Mouse (Mus musculus): ENCODE results near the gene Ywhae.
"Not testable (repeated sequence)": the region's sequence is repeated elsewhere in the genome, so short reads cannot be mapped to it uniquely, and the experiment has no call there.

The Ywhae gene

GRCm38 (mm10) chr11:75732434-75733226 lies at the start of gene Ywhae:
Gene Ywhae, plus strand, starts transcription at chr11:75732869.
- DNase-seq (ENCODE audit: low read depth), result peak; percentile 96

DNA sequence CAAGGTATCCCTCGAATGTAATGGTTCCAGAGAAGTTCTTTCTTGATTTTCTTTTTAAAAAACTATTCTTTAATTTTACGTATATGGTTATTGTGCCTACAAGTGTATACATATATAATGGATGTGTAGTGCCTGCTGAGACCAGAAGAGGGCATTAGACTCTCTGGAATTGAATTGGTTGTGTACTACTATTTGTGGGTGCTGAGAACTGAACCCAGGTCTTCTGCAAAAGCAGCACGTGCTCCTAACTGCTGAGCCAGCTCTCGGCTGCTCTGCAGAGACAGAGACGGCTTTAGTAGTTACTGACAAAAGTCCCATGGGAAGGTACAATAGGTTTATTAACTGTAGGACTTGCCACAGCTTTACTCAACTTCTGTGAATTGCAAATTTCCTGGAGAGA lies 48.2 kb upstream of the Ywhae start:
- no peak for DNase-seq (ENCODE audit: low read depth)

- no peak for DNase-seq (ENCODE audit: low read depth)
These were observed 47.7 kb upstream of the Ywhae start for GRCm38 (mm10) chr11:75684956-75685355.

GRCm38 (mm10) chr11:75687343-75687993 lies 45.2 kb upstream of the Ywhae start:
- no peak for DNase-seq (ENCODE audit: low read depth)

DNA sequence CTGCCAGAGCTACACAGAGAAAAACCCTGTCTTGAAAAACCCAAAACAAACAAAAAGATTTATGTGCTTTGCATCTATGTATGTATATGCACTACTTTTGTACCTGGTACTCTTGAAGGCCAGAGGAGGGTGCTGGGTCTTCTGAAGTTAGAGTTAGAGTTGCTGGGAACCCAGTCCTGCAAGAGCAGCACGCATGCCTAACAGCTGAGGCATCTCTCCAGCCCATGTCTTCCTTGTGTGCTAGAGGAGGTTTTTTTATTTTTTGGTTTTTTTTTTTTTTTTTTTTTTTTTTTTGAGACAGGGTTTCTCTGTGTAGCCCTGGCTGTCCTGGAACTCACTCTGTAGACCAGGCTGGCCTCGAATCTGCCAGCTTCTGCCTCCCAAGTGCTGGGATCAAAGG lies 44.5 kb upstream of the Ywhae start:
- DNase-seq (ENCODE audit: low read depth), result no peak

DNA sequence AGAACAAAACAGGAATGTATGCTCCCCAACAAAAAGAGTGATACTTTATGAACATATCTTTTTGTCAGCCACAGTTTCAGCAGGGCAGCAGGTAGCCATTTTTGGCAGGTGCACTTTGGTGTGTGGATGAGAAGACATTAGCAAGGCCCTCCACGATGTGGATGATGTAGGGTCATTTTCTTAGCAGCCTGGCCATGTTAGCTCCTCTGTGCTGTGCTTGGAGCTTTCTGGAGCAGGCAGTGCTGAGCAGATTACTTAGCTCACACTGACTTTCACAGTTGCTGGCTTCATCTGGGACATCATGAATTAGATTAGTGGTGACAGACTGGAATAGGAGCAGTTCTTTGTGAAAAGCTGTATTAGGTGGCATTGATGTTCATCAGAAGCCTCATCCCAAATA lies 42.7 kb upstream of the Ywhae start:
- DNase-seq (ENCODE audit: low read depth), result no peak

DNA sequence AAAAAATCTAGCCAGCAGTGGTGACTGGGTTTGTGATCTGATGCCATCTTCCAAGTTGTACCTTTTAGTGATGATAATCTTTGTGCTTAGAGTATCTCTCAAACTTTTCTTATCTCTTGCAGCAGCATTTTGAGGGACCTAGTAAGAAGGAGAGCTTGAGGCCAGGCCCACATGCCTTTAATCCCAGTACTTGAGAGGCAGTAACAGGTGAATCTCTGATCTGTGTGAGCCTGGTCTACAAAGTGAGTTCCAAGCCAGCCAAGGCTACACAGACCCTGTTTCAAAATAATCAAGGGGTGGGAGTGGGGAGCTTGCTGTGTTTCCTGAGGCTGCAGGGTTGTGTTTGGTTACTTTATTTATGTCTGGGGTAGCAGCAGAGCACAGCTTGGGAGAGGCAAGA lies 41.6 kb upstream of the Ywhae start:
- DNase-seq (ENCODE audit: low read depth), result no peak

GRCm38 (mm10) chr11:75693570-75693969 lies 39.1 kb upstream of the Ywhae start:
- DNase-seq (ENCODE audit: low read depth), result no peak

- DNase-seq (ENCODE audit: low read depth), result not testable (repeated sequence)
These were observed 35.2 kb upstream of the Ywhae start for GRCm38 (mm10) chr11:75697464-75697863.

GRCm38 (mm10) chr11:75700557-75700956 lies 32.1 kb upstream of the Ywhae start:
- DNase-seq (ENCODE audit: low read depth), result no peak

DNA sequence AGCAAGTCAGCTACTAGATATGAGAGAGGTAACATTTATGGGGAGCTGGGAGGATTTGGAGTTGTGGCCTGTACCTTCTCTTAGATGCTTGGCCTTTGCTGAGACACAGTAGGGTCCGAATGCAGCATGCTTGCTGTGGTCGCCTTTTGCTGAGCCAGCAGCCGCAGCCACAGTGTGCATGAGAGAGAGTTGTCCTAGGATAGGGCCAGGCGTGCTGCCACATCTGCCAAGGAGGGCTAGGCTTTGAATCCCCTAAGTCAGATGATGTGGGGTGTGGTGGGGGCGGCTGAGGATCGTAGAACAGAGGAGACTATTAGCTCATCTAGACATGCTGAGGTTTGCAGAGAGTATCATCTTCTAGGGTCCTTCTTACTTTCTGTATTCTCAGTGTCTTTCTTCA lies 29.9 kb upstream of the Ywhae start:
- DNase-seq (ENCODE audit: low read depth), result no peak

- no peak for DNase-seq (ENCODE audit: low read depth)
These were observed 28.9 kb upstream of the Ywhae start for GRCm38 (mm10) chr11:75703748-75704147.

DNA sequence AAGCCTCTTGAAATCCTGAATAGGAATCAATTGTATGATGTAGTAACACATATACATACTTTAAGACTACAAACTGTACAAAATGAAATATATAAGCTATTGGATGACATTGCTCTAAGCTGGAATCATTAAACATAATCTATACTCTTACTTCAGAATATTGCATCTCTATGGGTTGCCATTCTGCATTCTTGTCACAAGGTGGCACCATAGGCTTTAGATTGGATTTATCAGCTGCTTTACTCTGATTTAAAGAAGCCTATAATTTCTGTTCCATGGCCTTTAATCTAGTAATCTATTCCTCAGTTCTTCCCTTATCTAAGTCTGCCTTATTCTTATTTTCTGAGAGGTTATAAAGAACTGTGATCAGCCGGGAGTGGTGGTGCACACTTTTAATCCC lies 18.7 kb upstream of the Ywhae start:
- peak; percentile 71 for DNase-seq (ENCODE audit: low read depth)

GRCm38 (mm10) chr11:75715556-75715955 lies 17.1 kb upstream of the Ywhae start:
- no peak for DNase-seq (ENCODE audit: low read depth)

DNA sequence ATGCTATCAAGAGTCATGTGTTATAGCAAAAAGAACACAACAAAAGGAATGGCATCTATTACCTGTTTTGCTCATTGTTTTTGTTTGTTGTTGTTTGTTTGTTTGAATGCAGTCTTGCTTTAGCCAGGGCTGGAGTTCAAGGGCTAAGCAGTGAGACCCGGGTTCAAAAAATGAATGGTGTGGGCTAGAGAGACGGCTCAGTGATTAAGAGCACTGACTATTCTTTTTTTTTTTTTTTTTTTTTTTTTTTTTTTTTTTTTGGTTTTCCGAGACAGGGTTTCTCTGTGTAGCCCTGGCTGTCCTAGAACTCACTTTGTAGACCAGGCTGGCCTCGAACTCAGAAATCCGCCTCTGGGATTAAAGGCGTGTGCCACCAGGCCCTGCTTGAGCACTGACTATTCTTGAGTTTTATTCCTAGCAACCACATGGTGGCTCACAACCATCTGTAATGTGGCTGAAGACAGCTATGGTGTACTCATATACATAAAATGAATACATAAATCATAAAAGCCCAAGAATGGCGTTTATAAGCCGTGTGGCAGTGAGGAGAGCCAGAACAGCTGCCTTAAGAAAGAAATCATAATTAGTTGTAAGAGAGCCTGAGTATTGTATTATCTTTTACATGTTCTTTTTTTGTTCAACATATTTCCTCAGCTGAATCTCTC lies 15.9 kb upstream of the Ywhae start:
- no peak for DNase-seq (ENCODE audit: low read depth)

DNA sequence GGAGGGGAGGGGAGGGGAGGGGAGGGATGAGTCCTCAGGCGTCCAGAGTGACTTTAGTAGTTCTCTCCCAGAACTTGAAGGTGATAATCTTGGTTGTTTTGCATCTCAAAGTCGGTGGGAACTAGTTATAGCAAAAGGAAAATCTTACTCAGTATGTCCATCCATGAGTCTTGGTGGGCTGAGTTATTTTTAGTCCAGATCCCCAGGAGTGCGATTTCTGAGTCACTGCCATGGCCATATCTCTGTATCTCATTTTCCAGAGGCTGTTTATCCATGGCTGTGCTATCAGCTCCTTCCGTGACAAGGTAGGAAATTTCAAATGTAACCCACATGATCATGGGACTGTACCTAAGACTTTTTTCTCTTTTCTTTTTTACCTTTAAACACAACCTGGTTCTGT lies 10.3 kb upstream of the Ywhae start:
- no peak for DNase-seq (ENCODE audit: low read depth)

DNA sequence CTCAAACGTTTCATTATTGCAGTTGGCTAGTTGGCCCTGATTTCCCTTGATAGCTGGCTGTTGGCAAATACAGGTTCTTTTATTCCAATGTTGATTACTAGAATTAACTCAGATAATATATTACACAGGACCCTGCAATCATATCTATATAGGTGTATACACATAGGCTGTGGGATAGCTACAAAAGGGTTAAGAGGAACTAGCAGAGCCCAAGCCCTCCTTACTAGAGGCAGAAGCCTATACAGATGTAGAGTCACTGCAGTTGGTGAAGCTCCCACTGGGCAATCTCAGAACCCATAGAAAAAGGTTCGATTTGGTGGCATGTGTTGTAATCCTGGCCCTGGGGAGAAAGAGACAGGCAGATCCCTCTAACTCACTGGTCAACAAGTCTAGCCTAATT lies 5.5 kb upstream of the Ywhae start:
- no peak for DNase-seq (ENCODE audit: low read depth)

DNA sequence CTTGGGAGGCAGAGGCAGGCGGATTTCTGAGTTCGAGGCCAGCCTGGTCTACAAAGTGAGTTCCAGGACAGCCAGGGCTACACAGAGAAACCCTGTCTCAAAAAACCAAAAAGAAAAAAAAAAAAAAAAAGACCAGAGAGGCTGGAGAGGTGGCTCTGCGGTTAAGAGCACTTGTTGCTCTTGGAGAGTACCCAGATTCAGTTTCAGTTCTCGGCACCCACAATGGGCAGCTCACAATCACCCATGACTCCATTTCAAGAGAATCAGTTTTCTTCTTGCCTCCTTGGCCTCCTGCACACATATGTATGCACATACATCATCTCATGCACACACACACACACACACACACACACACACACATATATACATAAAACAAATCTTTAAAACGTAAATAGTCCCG lies 5.0 kb upstream of the Ywhae start:
- not testable (repeated sequence) for DNase-seq (ENCODE audit: low read depth)

- no peak for DNase-seq (ENCODE audit: low read depth)
These were observed 715 bp downstream of the Ywhae start for GRCm38 (mm10) chr11:75733227-75733940.

DNA sequence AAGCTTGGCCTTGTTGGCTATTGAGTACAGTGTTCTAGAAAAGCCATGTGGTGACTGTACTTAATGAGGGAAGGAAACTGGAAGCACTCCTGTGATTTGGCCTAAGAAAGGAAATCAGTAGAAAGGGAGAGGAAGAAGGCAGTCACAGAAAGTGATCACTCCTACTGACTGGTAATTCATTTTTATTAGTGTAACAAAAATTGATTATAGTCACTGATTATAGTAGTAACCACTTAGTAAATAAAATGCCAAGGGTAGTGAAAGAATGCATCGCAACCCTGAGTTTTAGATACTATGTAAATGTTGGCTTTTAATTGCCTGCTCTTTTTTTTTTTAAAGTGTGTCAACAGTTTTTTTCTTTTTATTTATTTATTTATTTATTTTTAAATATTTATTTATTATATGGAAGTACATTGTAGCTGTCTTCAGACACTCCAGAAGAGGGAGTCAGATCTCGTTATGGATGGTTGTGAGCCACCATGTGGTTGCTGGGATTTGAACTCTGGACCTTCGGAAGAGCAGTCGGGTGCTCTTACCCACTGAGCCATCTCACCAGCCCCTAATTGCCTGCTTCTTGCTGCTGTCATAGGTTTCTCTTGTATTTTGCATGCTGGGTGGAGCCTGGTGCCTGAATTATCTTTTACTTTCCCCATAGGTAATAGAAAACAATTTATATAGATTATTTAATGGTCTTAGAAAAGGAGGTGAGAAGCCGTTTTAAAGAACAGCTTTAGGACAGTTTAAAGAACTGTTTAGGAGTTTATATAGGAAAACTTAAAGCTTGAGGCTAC lies 3.0 kb downstream of the Ywhae start:
- no peak for DNase-seq (ENCODE audit: low read depth)

DNA sequence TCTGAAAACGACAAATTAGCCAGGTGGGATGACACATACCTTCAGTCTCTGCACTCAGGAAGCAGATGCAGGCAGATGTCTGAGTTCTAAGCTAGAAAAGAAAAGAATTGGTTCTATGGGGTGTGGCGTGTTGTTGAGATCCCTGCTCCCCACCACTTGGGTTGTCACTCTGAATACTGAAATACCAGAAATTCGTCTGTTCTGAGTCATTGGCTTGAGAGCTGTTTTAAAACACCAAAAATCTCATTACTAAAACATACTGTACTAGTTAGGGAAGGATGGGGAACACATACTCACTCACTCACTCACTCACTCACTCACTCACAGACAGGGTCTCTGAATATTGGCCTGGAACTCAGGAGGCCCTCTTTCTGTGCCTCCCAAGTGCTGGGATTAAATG lies 4.3 kb downstream of the Ywhae start:
- no peak for DNase-seq (ENCODE audit: low read depth)

Data from naive thymus-derived CD4-positive, alpha-beta T cell, adult 2 months (primary cell).